Mouse (Mus musculus) embryonic facial prominence, embryonic 14.5 days (tissue): ENCODE measurements around the gene Lama2. TPM values are rescaled to one million over a fixed set of nuclear protein-coding genes. Genes with fewer than 3 reads are reported as not detected.

Experiments
- ATAC-seq: fragments of 200-750 bp; cut with Nextera tagmentation; 2 replicates; pipeline ENCODE4 v1.8.0; 2017; ENCODE audit warnings: low read depth, moderate number of reproducible peaks, moderate TSS enrichment
- DNase-seq: peaks from one replicate; pipeline ENCODE4 v3.0.0-alpha.2; 2015; ENCODE audit warnings: low spot score
- H3K27ac ChIP-seq: fragments of 300-500 bp; sonication (generic); replicated peaks from 2 replicates; pipeline ENCODE4 v1.5.1; 2014; ENCODE audit warnings: low read depth, mild to moderate bottlenecking, low read length, moderate library complexity
- H3K27me3 ChIP-seq: fragments of 300-500 bp; sonication (generic); replicated peaks from 2 replicates; pipeline ENCODE4 v1.6.1; 2014; ENCODE audit warnings: low read length; ENCODE audit not compliant: control insufficient read depth, insufficient read depth
- H3K36me3 ChIP-seq: fragments of 300-500 bp; sonication (generic); 2 replicates; pipeline ENCODE4 v1.6.1; 2014; ENCODE audit warnings: low read length, mixed read lengths; ENCODE audit not compliant: control insufficient read depth, insufficient read depth
- H3K4me1 ChIP-seq: fragments of 300-500 bp; sonication (generic); 2 replicates; pipeline ENCODE4 v1.6.1; 2014; ENCODE audit warnings: antibody characterized with exemption, low read length; ENCODE audit not compliant: control insufficient read depth, insufficient read depth
- H3K4me2 ChIP-seq: fragments of 300-500 bp; sonication (generic); 2 replicates; pipeline ENCODE4 v1.6.1; 2014; ENCODE audit warnings: low read depth, mild to moderate bottlenecking, low read length, moderate library complexity, mixed read lengths
- H3K4me3 ChIP-seq: fragments of 300-500 bp; sonication (generic); 2 replicates; pipeline ENCODE4 v1.5.1; 2014; ENCODE audit warnings: low read depth, mild to moderate bottlenecking, low read length
- H3K9ac ChIP-seq: fragments of 300-500 bp; sonication (generic); 2 replicates; pipeline ENCODE4 v1.6.1; 2014; ENCODE audit warnings: low read depth, mild to moderate bottlenecking, low read length, moderate library complexity, mixed read lengths
- H3K9me3 ChIP-seq: fragments of 300-500 bp; sonication (generic); 2 replicates; pipeline ENCODE4 v1.6.1; 2016; ENCODE audit warnings: low read length; ENCODE audit not compliant: control insufficient read depth
- WGBS: fragments of 180-500 bp; shearing (Covaris S2); extraction: QIAGEN DNeasy Blood & Tissue Kit; methylation state at CpG from one replicate; pipeline ENCODE4 v1.1.7; 2014; 5-methylcytosine and 5-hydroxymethylcytosine counted together
- polyA plus RNA-seq: library from polyadenylated mRNA; unstranded; fragments of >200 nt; fragmentation: Nextera tagmentation; extraction: Ambion mirVana; gene quantifications from 2 replicates; pipeline ENCODE4 v1.2.1, GENCODE M21; 2014

Gene Lama2
- polyA plus RNA-seq, 1 experiment from 2014 or later = 34.2 TPM

- no peak overlapping the region for H3K4me3 ChIP-seq
- WGBS = 80% methylated on average over 4 of the region's 4 CpGs
- ATAC-seq (peak; percentile 28; the same call in 1 of the 2 replicates), DNase-seq (peak; percentile 60)
- no peaks in the 10 kb centered on the region for H3K9me3 ChIP-seq
- H3K27me3 ChIP-seq = no peaks in the 10 kb centered on the region; the same call in 1 of the 2 replicates
- no peaks in the 10 kb centered on the region for H3K4me1 ChIP-seq
- no peak overlapping the region for H3K9ac ChIP-seq
- H3K27ac ChIP-seq = 0 out of 2 replicates have a peak overlapping the region, but pooled peaks have one; percentile 31
- peak overlapping the region; percentile 76; the same call in 1 of the 2 replicates for H3K4me2 ChIP-seq
- no peaks in the 10 kb centered on the region for H3K36me3 ChIP-seq
These were observed 2.0 kb downstream of the Lama2 start for GRCm38 (mm10) chr10:27617522-27618020.

- peak overlapping the region; percentile 52 for H3K4me3 ChIP-seq
- peak; percentile 68 for DNase-seq
- WGBS = 9% methylated on average over 14 of the region's 18 CpGs
These were observed 2.7 kb downstream of the Lama2 start for GRCm38 (mm10) chr10:27616641-27617415.

GRCm38 (mm10) chr10:27595675-27596074 is 23.9 kb downstream of the Lama2 start:
- Histone ChIP-seq H3K27ac (no peak overlapping the region), H3K4me1 (no peaks in the 10 kb centered on the region), H3K4me3 (no peak overlapping the region), H3K9me3 (no peaks in the 10 kb centered on the region), H3K36me3 (no peaks in the 10 kb centered on the region), H3K4me2 (no peak overlapping the region), H3K27me3 (no peaks in the 10 kb centered on the region), H3K9ac (no peak overlapping the region)
- no peak for DNase-seq
- no peak for ATAC-seq
- 84% methylated on average over 3 of the region's 3 CpGs for WGBS

More at GRCm38 (mm10) chr10:27616641-27617415, 2.7 kb downstream of the Lama2 start:
- H3K9me3 ChIP-seq = no peaks in the 10 kb centered on the region
- ATAC-seq = peak; percentile 84
- H3K36me3 ChIP-seq = no peaks in the 10 kb centered on the region
- no peaks in the 10 kb centered on the region for H3K4me1 ChIP-seq
- H3K9ac ChIP-seq = peak overlapping the region; percentile 72
- peak overlapping the region; percentile 85 for H3K27ac ChIP-seq
- peak overlapping the region; percentile 76 for H3K4me2 ChIP-seq
- no peaks in the 10 kb centered on the region; the same call in 1 of the 2 replicates for H3K27me3 ChIP-seq

DNA sequence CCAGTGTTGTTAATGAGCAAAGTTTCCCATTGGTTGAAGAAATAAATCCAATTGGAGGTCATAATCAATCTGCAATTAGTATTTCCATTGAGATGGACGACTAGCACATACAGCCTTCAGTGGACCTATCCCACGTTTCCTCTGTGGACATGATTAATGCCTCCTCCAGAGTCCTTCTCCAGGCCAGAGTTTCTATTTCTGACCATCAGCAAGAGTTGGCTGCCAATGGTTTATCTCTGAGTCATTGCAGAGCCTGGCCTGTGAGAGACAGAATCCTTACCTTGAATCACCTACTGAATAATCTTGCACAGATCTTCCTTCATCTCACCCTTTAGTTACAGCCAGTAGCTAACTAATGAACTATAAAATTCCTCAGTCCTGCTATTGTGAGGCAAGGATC is 86.3 kb downstream of the Lama2 start:
- 77% methylated on average over 2 of the region's 2 CpGs for WGBS
- Histone ChIP-seq H3K4me3 (no peak overlapping the region), H3K27me3 (no peaks in the 10 kb centered on the region), H3K4me1 (no peaks in the 10 kb centered on the region), H3K4me2 (no peak overlapping the region), H3K9ac (no peak overlapping the region), H3K36me3 (no peaks in the 10 kb centered on the region), H3K9me3 (no peaks in the 10 kb centered on the region), H3K27ac (no peak overlapping the region)
- DNase-seq (no peak), ATAC-seq (no peak)

- ATAC-seq (no peak), DNase-seq (no peak)
- no peak overlapping the region for H3K9ac ChIP-seq
- no peak overlapping the region for H3K4me2 ChIP-seq
- no peaks in the 10 kb centered on the region for H3K4me1 ChIP-seq
- WGBS = 81% methylated on average over 3 of the region's 3 CpGs
- H3K36me3 ChIP-seq = no peaks in the 10 kb centered on the region
- H3K4me3 ChIP-seq = no peak overlapping the region
- H3K27me3 ChIP-seq = no peaks in the 10 kb centered on the region
- no peak overlapping the region for H3K27ac ChIP-seq
- H3K9me3 ChIP-seq = no peaks in the 10 kb centered on the region
These were observed 110.6 kb downstream of the Lama2 start for GRCm38 (mm10) chr10:27508847-27509459.

- Histone ChIP-seq H3K4me2 (no peak overlapping the region), H3K27me3 (no peaks in the 10 kb centered on the region), H3K9me3 (no peaks in the 10 kb centered on the region), H3K27ac (no peak overlapping the region), H3K4me1 (no peaks in the 10 kb centered on the region), H3K36me3 (no peaks in the 10 kb centered on the region), H3K9ac (no peak overlapping the region), H3K4me3 (no peak overlapping the region)
- 57% methylated on average over 3 of the region's 3 CpGs for WGBS
- DNase-seq = peak; percentile 24
- ATAC-seq = no peak
These were observed 118.7 kb downstream of the Lama2 start for GRCm38 (mm10) chr10:27500863-27501262.

DNA sequence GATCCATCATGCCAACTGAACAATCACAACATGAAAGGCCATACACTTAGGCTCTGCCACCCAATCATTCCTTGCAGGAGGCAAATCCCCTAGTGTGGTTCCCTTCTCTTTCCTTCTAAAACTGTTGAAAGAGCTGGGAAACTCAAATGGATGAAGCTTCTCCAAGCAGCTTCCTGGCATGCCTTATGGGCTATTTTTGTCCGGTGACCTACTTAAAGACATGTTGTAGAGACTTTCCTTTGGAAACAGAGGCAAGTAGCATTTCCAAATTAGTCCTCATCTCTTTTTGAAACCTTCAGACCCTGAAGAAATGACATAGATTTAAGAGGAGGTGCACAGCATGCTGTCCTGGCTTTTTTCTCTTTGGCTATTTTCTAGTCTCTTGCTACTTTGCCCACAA is 131.1 kb downstream of the Lama2 start:
- DNase-seq (no peak), ATAC-seq (no peak)
- H3K4me1 ChIP-seq = no peaks in the 10 kb centered on the region
- H3K27ac ChIP-seq = no peak overlapping the region
- no peaks in the 10 kb centered on the region for H3K9me3 ChIP-seq
- no peak overlapping the region for H3K4me3 ChIP-seq
- 79% methylated on average over 1 of the region's 1 CpGs for WGBS
- no peak overlapping the region for H3K4me2 ChIP-seq
- no peaks in the 10 kb centered on the region for H3K36me3 ChIP-seq
- no peak overlapping the region for H3K9ac ChIP-seq
- no peaks in the 10 kb centered on the region for H3K27me3 ChIP-seq

GRCm38 (mm10) chr10:27484041-27484440 is 135.5 kb downstream of the Lama2 start:
- no peak for ATAC-seq
- no peak overlapping the region for H3K9ac ChIP-seq
- no peak overlapping the region for H3K27ac ChIP-seq
- no peaks in the 10 kb centered on the region for H3K27me3 ChIP-seq
- no peaks in the 10 kb centered on the region for H3K4me1 ChIP-seq
- H3K4me2 ChIP-seq = no peak overlapping the region
- WGBS = 32% methylated on average over 1 of the region's 1 CpGs
- no peaks in the 10 kb centered on the region for H3K36me3 ChIP-seq
- DNase-seq = peak; percentile 35
- no peaks in the 10 kb centered on the region for H3K9me3 ChIP-seq
- no peak overlapping the region for H3K4me3 ChIP-seq
